Mouse (Mus musculus) heart, adult 2 months (tissue): ENCODE results near the gene Rpl19. TPM values are rescaled to one million over a fixed set of nuclear protein-coding genes. Genes with fewer than 3 reads are reported as not detected.

Source experiments
- DNase-seq, 2 experiments: peaks; one replicate each; pipeline ENCODE4 v3.0.0; 2021
- H3K27ac ChIP-seq: fragments of 200-600 bp; 2 replicates; pipeline ENCODE4 v1.8.1; 2022
- H3K27me3 ChIP-seq: fragments of 200-500 bp; 2 replicates; pipeline ENCODE4 v1.6.1; 2012; ENCODE audit warnings: mild to moderate bottlenecking, low read length, inconsistent platforms, mixed read lengths; ENCODE audit not compliant: control insufficient read depth, insufficient read depth
- H3K36me3 ChIP-seq: fragments of 200-500 bp; 2 replicates; pipeline ENCODE4 v1.6.1; 2012; ENCODE audit warnings: low read length, inconsistent platforms; ENCODE audit not compliant: control insufficient read depth, insufficient read depth
- H3K4me1 ChIP-seq: fragments of 200-500 bp; 2 replicates; pipeline ENCODE4 v1.6.1; 2011; ENCODE audit warnings: low read length; ENCODE audit not compliant: control insufficient read depth, insufficient read depth
- H3K4me3 ChIP-seq: fragments of 200-600 bp; 2 replicates; pipeline ENCODE4 v1.8.1; 2022
- H3K79me2 ChIP-seq: fragments of 200-500 bp; replicated peaks from 2 replicates; pipeline ENCODE4 v1.6.1; 2012; ENCODE audit warnings: mild to moderate bottlenecking, inconsistent platforms, low read length, moderate library complexity, mixed read lengths; ENCODE audit not compliant: control insufficient read depth, insufficient read depth
- H3K9ac ChIP-seq: fragments of 200-500 bp; 2 replicates; pipeline ENCODE4 v1.6.1; 2012; ENCODE audit warnings: low read depth, mild to moderate bottlenecking, control low read depth, inconsistent platforms, low read length, mixed read lengths
- CTCF ChIP-seq: fragments of 200-600 bp; IDR thresholded peaks from 2 replicates; pipeline ENCODE4 v1.8.1; 2022; ENCODE audit warnings: antibody characterized with exemption, mild to moderate bottlenecking, moderate library complexity
- EP300 ChIP-seq: fragments of 200-500 bp; IDR thresholded peaks from 2 replicates; pipeline ENCODE4 v1.6.1; 2011; ENCODE audit warnings: low read depth, low read length, control low read depth; ENCODE audit not compliant: insufficient read depth
- POLR2A ChIP-seq: fragments of 200-500 bp; IDR thresholded peaks from 2 replicates; pipeline ENCODE4 v1.6.1; 2011; ENCODE audit warnings: mild to moderate bottlenecking, low read depth, low read length, control low read depth; ENCODE audit not compliant: insufficient read depth
- WGBS: fragments of 180-500 bp; shearing (Covaris S2); methylation state at CpG from one replicate; pipeline ENCODE4 v1.1.7; 2018; 5-methylcytosine and 5-hydroxymethylcytosine counted together
- intact Hi-C: fragments of 180-260 bp; cut with DNase I; formaldehyde crosslinking; loops from one replicate; pipeline ENCODE4 v1.15.1; 2025
- microRNA-seq, 2 experiments: library from miRNA; unstranded; fragments of <30 nt; microRNA quantifications; one replicate each; pipeline ENCODE4 v1.2.0; 2021
- polyA plus RNA-seq: library from polyadenylated mRNA; depleted of rRNA; stranded (reverse); fragments of >200 nt; gene quantifications from 2 replicates; pipeline ENCODE4 v1.2.3, GENCODE M21; 2012; rRNA removed
- total RNA-seq, 2 experiments: library from RNA; stranded (reverse); gene quantifications; 2 replicates each; pipeline ENCODE4 v1.2.3; 2021

Gene Rpl19
- total and polyA plus RNA-seq, 3 experiments, result 348 to 604 (median 505) TPM

DNA sequence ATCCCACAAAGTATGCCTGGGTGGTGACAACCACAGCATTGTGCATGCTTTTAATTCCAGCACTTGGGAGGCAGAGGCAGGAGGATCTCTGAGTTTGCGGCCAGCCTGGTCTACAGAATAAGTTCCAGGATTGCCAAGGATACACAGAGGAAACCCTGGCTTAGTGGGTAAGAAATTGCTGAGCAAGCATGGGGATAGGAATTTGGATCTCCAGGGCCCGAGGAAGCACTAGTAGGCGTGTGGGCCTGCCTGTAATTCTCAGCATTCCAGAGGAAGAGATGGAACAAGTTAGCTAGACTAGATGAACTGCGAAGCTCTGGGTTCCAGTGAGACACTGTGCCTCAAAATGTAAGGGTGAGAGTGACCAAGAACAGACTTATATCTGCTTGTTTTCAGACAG is 46.9 kb downstream of the Rpl19 start:
- no peak overlapping the region for H3K9ac ChIP-seq
- intact Hi-C loops, result no loop called here
- DNase-seq, result no peak
- no peak overlapping the region for H3K4me3 ChIP-seq
- H3K27ac ChIP-seq, result no peak overlapping the region
- no peaks in the 10 kb centered on the region for H3K36me3 ChIP-seq
- peaks cover 4% of the 10 kb centered on the region for H3K4me1 ChIP-seq
- WGBS, result 84% methylated on average over 4 of the region's 4 CpGs
- H3K79me2 ChIP-seq, result no peaks in the 10 kb centered on the region
- TF ChIP-seq EP300 (no peak), POLR2A (no peak), CTCF (no peak)
- no peaks in the 10 kb centered on the region for H3K27me3 ChIP-seq

DNA sequence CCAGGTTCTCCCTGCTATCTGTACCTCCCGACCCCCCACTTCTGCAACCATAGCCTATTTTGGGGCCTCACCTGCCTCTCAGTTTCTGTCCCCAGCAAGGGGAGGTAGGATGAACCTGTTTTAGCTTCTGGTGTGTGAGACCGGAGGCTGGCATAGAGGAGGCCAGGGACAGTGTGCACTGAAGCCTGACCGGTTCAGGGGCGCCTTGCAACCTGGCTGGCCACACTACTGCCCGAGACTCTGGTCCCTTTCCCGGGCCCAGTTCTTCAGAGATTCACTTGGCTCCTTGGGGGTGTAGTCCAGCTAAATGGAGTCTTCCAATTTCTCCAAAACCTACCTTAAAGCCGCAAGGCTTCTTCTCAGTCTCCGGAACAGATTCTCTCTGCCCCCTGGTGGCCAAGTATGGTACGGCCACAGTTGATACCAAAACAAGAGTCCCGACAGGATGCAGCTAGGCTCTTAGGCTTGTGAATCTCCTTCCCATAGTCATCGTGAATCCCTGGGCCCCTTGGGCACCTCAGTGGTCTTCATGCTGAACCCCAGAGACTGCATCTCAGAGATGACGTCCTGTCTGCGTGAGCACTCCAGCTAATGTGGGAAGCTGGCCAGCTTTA is 48.8 kb downstream of the Rpl19 start:
- H3K27ac ChIP-seq, result no peak overlapping the region
- peak; percentile 84 to 90 for DNase-seq
- no peaks in the 10 kb centered on the region for H3K79me2 ChIP-seq
- H3K9ac ChIP-seq, result no peak overlapping the region
- WGBS, result 18% methylated on average over 13 of the region's 13 CpGs
- TF ChIP-seq EP300, result 0 out of 2 replicates have a peak, but pooled peaks have one; percentile 49
- peak; percentile 96 for TF ChIP-seq CTCF
- no peak for TF ChIP-seq POLR2A
- H3K36me3 ChIP-seq, result no peaks in the 10 kb centered on the region
- peaks cover 4% of the 10 kb centered on the region for H3K4me1 ChIP-seq
- no peaks in the 10 kb centered on the region for H3K27me3 ChIP-seq
- intact Hi-C loops, result loop anchor here (1.0 kb wide), 2 partner anchors 44 to 176 kb away; no protein-coding TSS in a partner anchor
- no peak overlapping the region for H3K4me3 ChIP-seq

DNA sequence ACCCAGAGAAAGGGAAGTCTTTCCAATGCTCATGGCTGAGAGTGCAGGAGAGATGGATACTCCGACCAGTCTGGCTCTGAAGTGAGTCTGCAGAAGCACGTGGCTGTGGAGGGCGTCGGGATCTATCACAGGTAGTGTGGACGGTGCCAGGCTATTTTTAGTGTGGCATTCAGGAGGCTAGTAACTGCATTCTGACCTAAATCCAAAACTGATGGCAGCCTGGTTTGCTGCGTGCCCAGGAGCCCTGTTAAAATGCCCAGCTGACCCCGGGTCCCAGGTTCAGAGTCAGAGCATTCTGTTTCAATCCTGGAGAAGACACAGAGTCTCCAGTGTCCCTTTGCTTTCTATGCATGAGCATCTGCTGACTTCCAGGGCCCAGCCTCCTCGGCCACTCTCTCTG is 50.6 kb downstream of the Rpl19 start:
- Histone ChIP-seq H3K4me3 (no peak overlapping the region), H3K27ac (no peak overlapping the region), H3K9ac (no peak overlapping the region), H3K36me3 (no peaks in the 10 kb centered on the region), H3K79me2 (no peaks in the 10 kb centered on the region), H3K27me3 (no peaks in the 10 kb centered on the region), H3K4me1 (peaks cover 4% of the 10 kb centered on the region)
- intact Hi-C loops, result no loop called here
- TF ChIP-seq EP300 (0 out of 2 replicates have a peak, but pooled peaks have one; percentile 3), CTCF (no peak)
- DNase-seq, result peak in 1 of 2 experiments; percentile 55
- WGBS, result 52% methylated on average over 8 of the region's 8 CpGs

Small RNA genes lying within 50 kb of the gene (microRNA-seq; reads per million reads assigned to microRNA genes)
- 0 reads per million in 2 experiments for gene Gm27597

Other genes starting within 250 kb of the Rpl19 start
- 100 to 1,000 TPM; 509 to 574 TPM for gene Rpl23, start 244.3 kb upstream of the Rpl19 start, total RNA-seq
- gene Rpl23, start 244.3 kb upstream of the Rpl19 start, polyA plus RNA-seq, result 103 and 140 TPM in 2 replicates
- gene Lasp1, start 227.7 kb upstream of the Rpl19 start, total RNA-seq, result 10 to 100 TPM; 28.2 to 31.6 TPM
- 31.1 and 38.5 TPM in 2 replicates for gene Lasp1, start 227.7 kb upstream of the Rpl19 start, polyA plus RNA-seq
- gene B230217C12Rik, start 185.9 kb upstream of the Rpl19 start, total RNA-seq, result 1 to 10 TPM in 1 of 2 experiments, under 1 TPM in 1; 0.64 to 1.6 TPM
- 2.3 and 2.7 TPM in 2 replicates for gene B230217C12Rik, start 185.9 kb upstream of the Rpl19 start, polyA plus RNA-seq
- under 1 TPM; 0.29 to 0.45 TPM for gene Fbxo47, start 142.6 kb upstream of the Rpl19 start, total RNA-seq
- gene Fbxo47, start 142.6 kb upstream of the Rpl19 start, polyA plus RNA-seq, result 0.29 and 0.43 TPM in 2 replicates
- 1 to 10 TPM; 4.5 to 5.5 TPM for gene Plxdc1, start 40.3 kb upstream of the Rpl19 start, total RNA-seq
- gene Plxdc1, start 40.3 kb upstream of the Rpl19 start, polyA plus RNA-seq, result 6.6 and 8.5 TPM in 2 replicates
- gene Arl5c, start 30.5 kb upstream of the Rpl19 start, total RNA-seq, result under 1 TPM; 0.66 to 0.70 TPM
- 2.4 and 2.8 TPM in 2 replicates for gene Arl5c, start 30.5 kb upstream of the Rpl19 start, polyA plus RNA-seq
- gene Cacnb1, start 3.7 kb upstream of the Rpl19 start, total RNA-seq, result 1 to 10 TPM; 5.9 to 6.1 TPM
- gene Cacnb1, start 3.7 kb upstream of the Rpl19 start, polyA plus RNA-seq, result 10.0 and 10.5 TPM in 2 replicates
- gene Stac2, start 26.8 kb downstream of the Rpl19 start, total RNA-seq, result under 1 TPM; 0.10 to 0.20 TPM
- gene Stac2, start 26.8 kb downstream of the Rpl19 start, polyA plus RNA-seq, result 0.09 and 0.35 TPM in 2 replicates
- 10 to 100 TPM; 14.3 to 14.4 TPM for gene Fbxl20, start 123.7 kb downstream of the Rpl19 start, total RNA-seq
- 10.7 and 16.0 TPM in 2 replicates for gene Fbxl20, start 123.7 kb downstream of the Rpl19 start, polyA plus RNA-seq
- gene Med1, start 166.6 kb downstream of the Rpl19 start, total RNA-seq, result 10 to 100 TPM; 38.6 to 43.5 TPM
- 14.0 and 26.0 TPM in 2 replicates for gene Med1, start 166.6 kb downstream of the Rpl19 start, polyA plus RNA-seq
- gene Cdk12, start 176.3 kb downstream of the Rpl19 start, total RNA-seq, result 10 to 100 TPM; 20.6 to 21.2 TPM
- 7.5 and 12.7 TPM in 2 replicates for gene Cdk12, start 176.3 kb downstream of the Rpl19 start, polyA plus RNA-seq